Comparison of ENCODE assay signal across 8 mouse cellular contexts in the genomic region with DNA sequence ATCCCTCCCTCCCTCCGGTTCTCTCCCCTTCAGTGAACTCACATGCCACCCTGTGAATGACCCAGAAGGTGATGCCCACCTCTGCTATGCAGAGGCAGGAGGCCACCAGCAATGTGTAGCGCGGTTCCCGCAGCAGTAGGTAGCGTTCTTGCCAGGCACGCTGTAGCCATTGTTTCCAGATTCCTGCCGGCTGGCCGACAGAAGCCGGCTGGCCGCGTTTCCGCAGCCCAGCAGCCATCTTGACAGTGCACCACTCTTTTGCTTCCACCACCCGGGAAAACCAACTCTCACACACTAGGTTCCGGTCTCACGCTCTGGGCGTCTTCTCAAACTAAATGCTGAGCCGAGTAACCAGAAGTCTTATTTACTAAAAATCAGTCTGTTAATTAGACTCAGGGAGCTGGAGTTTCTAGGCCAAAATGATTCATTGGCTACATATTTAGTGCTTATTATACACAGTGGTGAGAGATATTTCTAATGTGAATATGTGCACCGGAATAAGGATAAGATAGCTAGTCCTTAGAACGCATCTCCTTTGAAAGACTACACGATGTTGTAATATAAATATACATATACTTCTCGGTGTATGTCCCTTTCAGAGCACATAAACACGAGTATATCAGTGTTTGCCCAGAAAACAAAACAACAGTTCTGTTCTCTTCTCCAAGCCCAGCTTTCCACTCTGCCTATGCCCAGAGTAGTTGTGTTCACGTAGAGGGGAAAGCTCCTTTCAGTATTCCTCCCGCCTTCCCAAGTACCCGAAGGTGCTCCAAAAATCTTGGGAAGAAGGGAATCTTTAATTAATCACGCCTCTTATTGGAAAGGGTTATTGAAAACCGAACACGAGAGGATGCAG. TPM values are rescaled to one million over a fixed set of nuclear protein-coding genes. Genes with fewer than 3 reads are reported as not detected.
DNase-seq lines count a peak whose midpoint lies in the region; ATAC-seq and TF ChIP-seq lines count a peak whose summit lies in the region.

No protein-coding gene starts in this region.

- peak overlapping the region; percentile 80 for H3K9ac ChIP-seq in forebrain, postnatal 0 days
- H3K9ac ChIP-seq in hindbrain, embryonic 11.5 days (ENCODE audit: low read depth, low read length) = peak overlapping the region; percentile 95

- ATAC-seq in Patski = peak; percentile 8
- peak; percentile 85 for ATAC-seq in forebrain, postnatal 0 days
- ATAC-seq in hindbrain, embryonic 11.5 days (ENCODE audit: low FRiP score) = peak; percentile 69

- TF ChIP-seq CTCF in Patski (IDR thresholded peaks at IDR 0.05) = no peak
- no peak for TF ChIP-seq CTCF in forebrain, postnatal 0 days (IDR thresholded peaks at IDR 0.05; ENCODE audit: low read depth)

- peaks cover 20% of the 10 kb centered on the region; the same call in 1 of the 2 replicates for H3K79me2 ChIP-seq in macrophage (ENCODE audit: inconsistent target)

- no peaks in the 10 kb centered on the region for H3K9me3 ChIP-seq in forebrain, postnatal 0 days (ENCODE audit: low read length)
- H3K9me3 ChIP-seq in hindbrain, embryonic 11.5 days (ENCODE audit: control insufficient read depth, low read length) = no peaks in the 10 kb centered on the region

- CTCF ChIA-PET in Patski (lab: Charles Lee) = interaction anchor here (0.9 to 1.2 kb wide), 5 partner anchors 10 to 113 kb away, joined by 3 to 5 read pairs (median 3); a partner anchor contains a TSS

- H3K4me3 ChIP-seq in forebrain, postnatal 0 days (ENCODE audit: low read depth, low read length) = peak overlapping the region; percentile 71
- peak overlapping the region; percentile 80 for H3K4me3 ChIP-seq in hindbrain, embryonic 11.5 days (ENCODE audit: low read depth, low read length)
- H3K4me3 ChIP-seq in macrophage (ENCODE audit: inconsistent target) = peak overlapping the region; percentile 82

- under 1% methylated on average over 28 of the region's 28 CpGs for WGBS in forebrain, postnatal 0 days
- under 1% methylated on average over 28 of the region's 28 CpGs for WGBS in hindbrain, embryonic 11.5 days
- under 1% methylated on average over 28 of the region's 28 CpGs for WGBS in macrophage (ENCODE audit: missing documents)

- H3K4me2 ChIP-seq in forebrain, postnatal 0 days (ENCODE audit: low read depth) = peak overlapping the region; percentile 87
- peak overlapping the region; percentile 73 for H3K4me2 ChIP-seq in hindbrain, embryonic 11.5 days (replicated peaks; ENCODE audit: low read depth, low read length)

- POLR2A ChIA-PET in Patski (lab: Charles Lee) = interaction anchor here (0.7 to 1.5 kb wide), 5 partner anchors 10 to 73 kb away, joined by 3 to 4 read pairs (median 3); a partner anchor contains a TSS

- in situ Hi-C loops in Patski (cut with MboI; ENCODE audit: low pct_unique_long_range_greater_than_20kb) = loop anchor here (5.0 kb wide), 1 partner anchor 63 kb away; a partner anchor contains a TSS

- peaks cover 12% of the 10 kb centered on the region; the same call in 1 of the 2 replicates for H3K4me1 ChIP-seq in forebrain, postnatal 0 days (ENCODE audit: insufficient read depth)
- H3K4me1 ChIP-seq in hindbrain, embryonic 11.5 days (replicated peaks; ENCODE audit: control insufficient read depth, insufficient read depth, low read length) = no peaks in the 10 kb centered on the region

- H3K27ac ChIP-seq in forebrain, postnatal 0 days (ENCODE audit: low read depth, low read length) = peak overlapping the region; percentile 84
- H3K27ac ChIP-seq in hindbrain, embryonic 11.5 days (ENCODE audit: low read depth, low read length) = peak overlapping the region; percentile 82
- peak overlapping the region; percentile 34 for H3K27ac ChIP-seq in macrophage

- H3K36me3 ChIP-seq in forebrain, postnatal 0 days (ENCODE audit: insufficient read depth) = peaks cover 25% of the 10 kb centered on the region
- H3K36me3 ChIP-seq in hindbrain, embryonic 11.5 days (ENCODE audit: control insufficient read depth, insufficient read depth, low read length) = peaks cover 8% of the 10 kb centered on the region
- H3K36me3 ChIP-seq in macrophage (ENCODE audit: inconsistent target) = peaks cover 13% of the 10 kb centered on the region

- no peak for DNase-seq in Patski (ENCODE audit: low read depth, low spot score)
- DNase-seq in cerebellum, adult 9-10 months = peak; percentile 78
- DNase-seq in forebrain, postnatal 0 days = peak; percentile 93
- DNase-seq in hindbrain, embryonic 11.5 days (ENCODE audit: low spot score) = peak; percentile 88
- DNase-seq in layer of hippocampus, postnatal 36 days = peak; percentile 76 to 78
- DNase-seq in retina, postnatal 7 days (ENCODE audit: low read depth, low spot score) = peak; percentile 75
- peak; percentile 61 for DNase-seq in urinary bladder, adult 2 months (ENCODE audit: low spot score)

- no peaks in the 10 kb centered on the region for H3K27me3 ChIP-seq in Patski
- H3K27me3 ChIP-seq in forebrain, postnatal 0 days (ENCODE audit: insufficient read depth, low read length) = no peaks in the 10 kb centered on the region
- no peaks in the 10 kb centered on the region for H3K27me3 ChIP-seq in hindbrain, embryonic 11.5 days (ENCODE audit: control insufficient read depth, insufficient read depth, low read length)

RNA-seq across cellular contexts. Expression of a gene that starts 0.7 kb away (rescaled TPM):
- polyA plus RNA-seq in Patski (2021) = 8.6 TPM
- 3.7 and 6.5 TPM in 2 replicates for total RNA-seq in forebrain, postnatal 0 days (2014; rRNA removed)
- 6.0 and 6.2 TPM in 2 replicates for polyA plus RNA-seq in forebrain, postnatal 0 days (2015; fragmentation: Nextera tagmentation; extraction: Ambion mirVana)
- polyA plus RNA-seq in hindbrain, embryonic 11.5 days (2014; fragmentation: Nextera tagmentation; extraction: Ambion mirVana) = 26.9 and 32.5 TPM in 2 replicates
- total RNA-seq in layer of hippocampus, postnatal 36 days (2021) = 1 to 10 TPM; 2.5 to 2.9 TPM
- total RNA-seq in macrophage (2018; cell fraction: chromatin; rRNA removed) = 10 to 100 TPM in 12 of 26 experiments, 1 to 10 TPM in 14; 1.0 to 20.0 (median 9.2) TPM
- total RNA-seq in macrophage (2018; cell fraction: cytosol; rRNA removed) = 10 to 100 TPM in 17 of 26 experiments, 1 to 10 TPM in 9; 7.1 to 21.3 (median 11.9) TPM
- 10 to 100 TPM in 8 of 26 experiments, 1 to 10 TPM in 18; 1.2 to 14.5 (median 7.1) TPM for total RNA-seq in macrophage (2018; cell fraction: nucleus; rRNA removed)
- polyA plus RNA-seq in macrophage (2018) = 3.9 to 18.7 TPM (median 11.9 TPM) in 3 replicates
- 7.5 and 10.4 TPM in 2 replicates for polyA plus RNA-seq in urinary bladder, adult 2 months (2012; rRNA removed)

RNA-seq across cellular contexts. Expression of a gene that starts 0.7 kb away (rescaled TPM):
- polyA plus RNA-seq in Patski (2021) (0.03 TPM), macrophage (2018) (not detected in 3 replicates)
- total RNA-seq in forebrain, postnatal 0 days (2014; rRNA removed) = not detected in 2 replicates
- not detected in 2 replicates for polyA plus RNA-seq in forebrain, postnatal 0 days (2015; fragmentation: Nextera tagmentation; extraction: Ambion mirVana)
- not detected in 2 replicates for polyA plus RNA-seq in hindbrain, embryonic 11.5 days (2014; fragmentation: Nextera tagmentation; extraction: Ambion mirVana)
- not detected for total RNA-seq in layer of hippocampus, postnatal 36 days (2021)
- total RNA-seq in macrophage (2018; cell fraction: chromatin; rRNA removed) = not detected
- total RNA-seq in macrophage (2018; cell fraction: cytosol; rRNA removed) = under 1 TPM in 3 of 26 experiments, not detected in 23; 0.04 to 0.06 (median 0.06) TPM
- total RNA-seq in macrophage (2018; cell fraction: nucleus; rRNA removed) = under 1 TPM in 1 of 26 experiments, not detected in 25; 0.30 TPM
- polyA plus RNA-seq in urinary bladder, adult 2 months (2012; rRNA removed) = not detected in 2 replicates

RNA-seq across cellular contexts. Expression of a gene that starts 0.8 kb away (rescaled TPM):
- 21.5 TPM for polyA plus RNA-seq in Patski (2021)
- 11.1 and 19.0 TPM in 2 replicates for total RNA-seq in forebrain, postnatal 0 days (2014; rRNA removed)
- 29.2 and 30.3 TPM in 2 replicates for polyA plus RNA-seq in forebrain, postnatal 0 days (2015; fragmentation: Nextera tagmentation; extraction: Ambion mirVana)
- 54.1 and 54.5 TPM in 2 replicates for polyA plus RNA-seq in hindbrain, embryonic 11.5 days (2014; fragmentation: Nextera tagmentation; extraction: Ambion mirVana)
- total RNA-seq in layer of hippocampus, postnatal 36 days (2021) = 10 to 100 TPM; 11.9 to 13.2 TPM
- total RNA-seq in macrophage (2018; cell fraction: chromatin; rRNA removed) = 1 to 10 TPM in 25 of 26 experiments, not detected in 1; 1.1 to 6.0 (median 3.8) TPM
- total RNA-seq in macrophage (2018; cell fraction: cytosol; rRNA removed) = 10 to 100 TPM in 22 of 26 experiments, 1 to 10 TPM in 4; 8.2 to 18.5 (median 13.1) TPM
- 10 to 100 TPM in 11 of 26 experiments, 1 to 10 TPM in 15; 2.9 to 19.3 (median 9.2) TPM for total RNA-seq in macrophage (2018; cell fraction: nucleus; rRNA removed)
- polyA plus RNA-seq in macrophage (2018) = 10.2 to 25.1 TPM (median 22.1 TPM) in 3 replicates
- 12.4 and 16.1 TPM in 2 replicates for polyA plus RNA-seq in urinary bladder, adult 2 months (2012; rRNA removed)

RNA-seq across cellular contexts. Expression of a gene that starts 10.4 kb away (rescaled TPM):
- polyA plus RNA-seq in Patski (2021) (11.5 TPM), macrophage (2018) (1.3 to 3.7 TPM (median 2.1 TPM) in 3 replicates)
- total RNA-seq in forebrain, postnatal 0 days (2014; rRNA removed) = 44.1 and 51.0 TPM in 2 replicates
- 45.3 and 57.0 TPM in 2 replicates for polyA plus RNA-seq in forebrain, postnatal 0 days (2015; fragmentation: Nextera tagmentation; extraction: Ambion mirVana)
- polyA plus RNA-seq in hindbrain, embryonic 11.5 days (2014; fragmentation: Nextera tagmentation; extraction: Ambion mirVana) = 6.0 and 6.2 TPM in 2 replicates
- total RNA-seq in layer of hippocampus, postnatal 36 days (2021) = 10 to 100 TPM; 83.0 to 88.3 TPM
- total RNA-seq in macrophage (2018; cell fraction: chromatin; rRNA removed) = 1 to 10 TPM in 2 of 26 experiments, under 1 TPM in 5, not detected in 19; 0.54 to 1.2 (median 0.74) TPM
- 1 to 10 TPM in 23 of 26 experiments, under 1 TPM in 3; 0.76 to 4.2 (median 1.8) TPM for total RNA-seq in macrophage (2018; cell fraction: cytosol; rRNA removed)
- total RNA-seq in macrophage (2018; cell fraction: nucleus; rRNA removed) = 1 to 10 TPM in 7 of 26 experiments, under 1 TPM in 8, not detected in 11; 0.46 to 2.0 (median 0.85) TPM
- 1.8 and 1.9 TPM in 2 replicates for polyA plus RNA-seq in urinary bladder, adult 2 months (2012; rRNA removed)

RNA-seq across cellular contexts. Expression of a gene that starts 18.9 kb away (rescaled TPM):
- polyA plus RNA-seq in Patski (2021) = 0.12 TPM
- total RNA-seq in forebrain, postnatal 0 days (2014; rRNA removed) = 17.8 and 22.4 TPM in 2 replicates
- 6.1 and 8.7 TPM in 2 replicates for polyA plus RNA-seq in forebrain, postnatal 0 days (2015; fragmentation: Nextera tagmentation; extraction: Ambion mirVana)
- 3.1 and 3.5 TPM in 2 replicates for polyA plus RNA-seq in hindbrain, embryonic 11.5 days (2014; fragmentation: Nextera tagmentation; extraction: Ambion mirVana)
- 10 to 100 TPM; 28.4 to 29.2 TPM for total RNA-seq in layer of hippocampus, postnatal 36 days (2021)
- 1 to 10 TPM in 9 of 26 experiments, under 1 TPM in 14, not detected in 3; 0.21 to 4.4 (median 0.86) TPM for total RNA-seq in macrophage (2018; cell fraction: chromatin; rRNA removed)
- total RNA-seq in macrophage (2018; cell fraction: cytosol; rRNA removed) = under 1 TPM in 16 of 26 experiments, not detected in 10; 0.03 to 0.33 (median 0.15) TPM
- total RNA-seq in macrophage (2018; cell fraction: nucleus; rRNA removed) = under 1 TPM in 12 of 26 experiments, not detected in 14; 0.15 to 0.89 (median 0.33) TPM
- polyA plus RNA-seq in macrophage (2018) = 0.09 to 0.20 TPM in 2 of 3 replicates, not detected in the other
- polyA plus RNA-seq in urinary bladder, adult 2 months (2012; rRNA removed) = 2.1 and 2.5 TPM in 2 replicates

Comparison
In these comparisons a context has a peak if more than half of its experiments do, and no peak if none do; other contexts are left out.
1. ATAC-seq: peak in every context shown above with its lines; median percentile 85 in forebrain, postnatal 0 days; 69 in hindbrain, embryonic 11.5 days; 8 in Patski.
2. H3K27ac ChIP-seq: peak in every context shown above with its lines; median percentile 84 in forebrain, postnatal 0 days; 82 in hindbrain, embryonic 11.5 days; 34 in macrophage.